Mouse (Mus musculus): ENCODE results near the gene Il18bp. TPM values are rescaled to one million over a fixed set of nuclear protein-coding genes. Genes with fewer than 3 reads are reported as not detected.

The Il18bp gene
- polyA plus RNA-seq, 1 experiment from 2014 or later = 6.3 TPM

DNA sequence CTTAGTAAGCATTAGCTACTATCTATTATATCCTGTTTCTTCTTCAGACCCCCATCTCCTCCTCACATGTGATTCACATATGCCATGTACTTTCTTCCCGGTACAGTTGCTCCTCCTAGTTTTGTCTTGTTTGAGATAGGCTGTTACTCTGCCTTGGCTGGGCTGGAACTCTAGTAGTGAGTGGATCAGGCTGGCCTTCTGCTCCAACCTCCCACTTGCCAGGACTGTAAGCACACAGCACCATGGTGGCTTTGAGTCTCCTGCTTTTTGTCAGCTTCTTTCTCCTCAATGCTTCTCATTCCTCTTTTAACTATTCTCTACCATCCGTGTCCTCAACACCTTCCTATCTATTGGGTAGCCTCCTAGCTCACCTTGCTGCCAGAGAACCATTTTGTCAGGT, 49.7 kb downstream of the Il18bp start:
- no peaks in the 10 kb centered on the region for H3K36me3 ChIP-seq (replicated peaks)
- 54% methylated on average over 2 of the region's 2 CpGs for WGBS
- no peaks in the 10 kb centered on the region for H3K27me3 ChIP-seq (replicated peaks)
- H3K4me2 ChIP-seq = peak overlapping the region; percentile 66
- peaks cover 31% of the 10 kb centered on the region for H3K4me1 ChIP-seq
- H3K27ac ChIP-seq = peak overlapping the region; percentile 99
- no peak for ATAC-seq (replicated peaks)
- peak overlapping the region; percentile 11; the same call in 1 of the 2 replicates for H3K9ac ChIP-seq
- H3K4me3 ChIP-seq = peak overlapping the region; percentile 72; the same call in 1 of the 2 replicates
- H3K9me3 ChIP-seq = no peaks in the 10 kb centered on the region

DNA sequence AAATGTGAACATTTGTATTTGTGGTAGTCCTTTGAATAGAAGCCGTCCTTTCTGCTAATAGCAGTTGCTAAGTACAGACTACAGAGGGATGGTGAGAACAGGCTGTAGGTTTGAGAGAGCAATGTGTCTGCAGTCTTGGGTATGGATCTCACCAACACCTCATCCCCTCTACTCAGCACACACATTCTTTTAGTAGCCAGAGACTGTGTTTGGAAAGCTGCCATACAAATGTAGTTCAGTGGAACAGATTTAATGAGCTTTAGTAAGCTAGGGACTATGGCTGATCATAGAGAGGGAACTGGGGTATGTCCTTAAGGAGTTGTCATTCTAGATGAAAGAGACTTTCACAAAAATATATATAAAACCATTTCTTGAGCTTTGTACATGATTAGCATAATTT, 51.2 kb downstream of the Il18bp start:
- peaks cover 19% of the 10 kb centered on the region for H3K4me1 ChIP-seq
- H3K27ac ChIP-seq = no peak overlapping the region

GRCm38 (mm10) chr7:101965606-101966005, 52.9 kb downstream of the Il18bp start:
- ATAC-seq (replicated peaks) = no peak
- no peak overlapping the region for H3K4me2 ChIP-seq
- H3K9ac ChIP-seq = no peak overlapping the region
- no peak overlapping the region for H3K4me3 ChIP-seq
- H3K27me3 ChIP-seq (replicated peaks) = no peaks in the 10 kb centered on the region
- no peaks in the 10 kb centered on the region for H3K9me3 ChIP-seq
- no peaks in the 10 kb centered on the region for H3K36me3 ChIP-seq (replicated peaks)
- no peak overlapping the region for H3K27ac ChIP-seq
- WGBS = 83% methylated on average over 2 of the region's 2 CpGs
- H3K4me1 ChIP-seq = peaks cover 8% of the 10 kb centered on the region

More for the DNA sequence above, 51.2 kb downstream of the Il18bp start:
- no peak for ATAC-seq (replicated peaks)
- H3K36me3 ChIP-seq (replicated peaks) = no peaks in the 10 kb centered on the region
- H3K4me2 ChIP-seq = no peak overlapping the region
- 85% methylated on average over 1 of the region's 1 CpGs for WGBS
- H3K9me3 ChIP-seq = no peaks in the 10 kb centered on the region
- H3K4me3 ChIP-seq = no peak overlapping the region
- H3K27me3 ChIP-seq (replicated peaks) = no peaks in the 10 kb centered on the region
- H3K9ac ChIP-seq = no peak overlapping the region

Other genes starting within 250 kb of the Il18bp start
- gene Phox2a, start 200.4 kb downstream of the Il18bp start, polyA plus RNA-seq (2015; fragmentation: Nextera tagmentation; extraction: Ambion mirVana) = 0.10 and 0.55 TPM in 2 replicates
- 11.5 and 14.9 TPM in 2 replicates for gene Inppl1, start 180.5 kb downstream of the Il18bp start, polyA plus RNA-seq (2015; fragmentation: Nextera tagmentation; extraction: Ambion mirVana)
- 2.3 and 2.8 TPM in 2 replicates for gene Folr2, start 161.5 kb downstream of the Il18bp start, polyA plus RNA-seq (2015; fragmentation: Nextera tagmentation; extraction: Ambion mirVana)
- gene Anapc15, start 155.0 kb downstream of the Il18bp start, polyA plus RNA-seq (2015; fragmentation: Nextera tagmentation; extraction: Ambion mirVana) = 76.9 and 78.1 TPM in 2 replicates
- 17.4 and 18.8 TPM in 2 replicates for gene Folr1, start 147.9 kb downstream of the Il18bp start, polyA plus RNA-seq (2015; fragmentation: Nextera tagmentation; extraction: Ambion mirVana)
- gene Lamtor1, start 112.8 kb downstream of the Il18bp start, polyA plus RNA-seq (2015; fragmentation: Nextera tagmentation; extraction: Ambion mirVana) = 154 and 164 TPM in 2 replicates
- 0.29 and 0.54 TPM in 2 replicates for gene Tomt, start 112.3 kb downstream of the Il18bp start, polyA plus RNA-seq (2015; fragmentation: Nextera tagmentation; extraction: Ambion mirVana)
- 9.1 and 11.4 TPM in 2 replicates for gene Lrrc51, start 84.8 kb downstream of the Il18bp start, polyA plus RNA-seq (2015; fragmentation: Nextera tagmentation; extraction: Ambion mirVana)
- gene Numa1, start 84.6 kb downstream of the Il18bp start, polyA plus RNA-seq (2015; fragmentation: Nextera tagmentation; extraction: Ambion mirVana) = 50.9 and 53.1 TPM in 2 replicates
- 33.7 and 34.2 TPM in 2 replicates for gene Rnf121, start 46.8 kb upstream of the Il18bp start, polyA plus RNA-seq (2015; fragmentation: Nextera tagmentation; extraction: Ambion mirVana)
- gene Xndc1, start 46.8 kb upstream of the Il18bp start, polyA plus RNA-seq (2015; fragmentation: Nextera tagmentation; extraction: Ambion mirVana) = 29.6 and 29.8 TPM in 2 replicates
- gene Xntrpc, start 47.0 kb upstream of the Il18bp start, polyA plus RNA-seq (2015; fragmentation: Nextera tagmentation; extraction: Ambion mirVana) = 1.00 and 1.3 TPM in 2 replicates
- gene Trpc2, start 64.4 kb upstream of the Il18bp start, polyA plus RNA-seq (2015; fragmentation: Nextera tagmentation; extraction: Ambion mirVana) = not detected in 2 replicates
- 0.36 and 0.37 TPM in 2 replicates for gene Art1, start 83.1 kb upstream of the Il18bp start, polyA plus RNA-seq (2015; fragmentation: Nextera tagmentation; extraction: Ambion mirVana)
- 0.34 and 0.65 TPM in 2 replicates for gene Art5, start 90.8 kb upstream of the Il18bp start, polyA plus RNA-seq (2015; fragmentation: Nextera tagmentation; extraction: Ambion mirVana)
- not detected in 2 replicates for gene Chrna10, start 98.1 kb upstream of the Il18bp start, polyA plus RNA-seq (2015; fragmentation: Nextera tagmentation; extraction: Ambion mirVana)
- 19.6 and 21.5 TPM in 2 replicates for gene Nup98, start 191.5 kb upstream of the Il18bp start, polyA plus RNA-seq (2015; fragmentation: Nextera tagmentation; extraction: Ambion mirVana)
- gene Pgap2, start 191.5 kb upstream of the Il18bp start, polyA plus RNA-seq (2015; fragmentation: Nextera tagmentation; extraction: Ambion mirVana) = 59.2 and 59.5 TPM in 2 replicates
- 15.1 and 16.1 TPM in 2 replicates for gene Rhog, start 237.4 kb upstream of the Il18bp start, polyA plus RNA-seq (2015; fragmentation: Nextera tagmentation; extraction: Ambion mirVana)
- gene Stim1, start 249.1 kb upstream of the Il18bp start, polyA plus RNA-seq (2015; fragmentation: Nextera tagmentation; extraction: Ambion mirVana) = 12.6 and 13.1 TPM in 2 replicates